Comparison of ENCODE assay signal across 16 mouse cellular contexts in genomic region chr1:134782797-134783196, GRCm38 (mm10).
"Had no signal": no experiment of that assay in that cellular context is flagged by ENCODE, and none has a peak within 500 bp of the region (broad histone marks: within the 10 kb centered on the region; RNA-seq: fewer than 3 reads in every experiment).

No protein-coding gene starts in this region.

- H3K4me1 ChIP-seq: neural tube, embryonic 12.5 days had no signal

- H3K36me3 ChIP-seq: liver, embryonic 13.5 days; liver, embryonic 15.5 days; lung, embryonic 15.5 days; midbrain, embryonic 13.5 days; midbrain, embryonic 15.5 days; neural tube, embryonic 12.5 days had no signal

- ATAC-seq: liver, postnatal 0 days; lung, postnatal 0 days; midbrain, embryonic 13.5 days; midbrain, embryonic 15.5 days had no signal

- H3K9me3 ChIP-seq: liver, embryonic 13.5 days; liver, embryonic 15.5 days; lung, embryonic 15.5 days; midbrain, embryonic 13.5 days; midbrain, embryonic 15.5 days; neural tube, embryonic 12.5 days had no signal

- DNase-seq: liver, embryonic 13.5 days; liver, postnatal 0 days; lung, adult 2 months; lung, postnatal 14 days; lung, postnatal 36 days; right cerebral cortex, postnatal 14 days; spleen, adult 18-20 months; thymus, adult 18-20 months; thymus, postnatal 14 days; thymus, postnatal 36 days had no signal

- H3K4me3 ChIP-seq: liver, embryonic 13.5 days; liver, embryonic 15.5 days; lung, embryonic 15.5 days; midbrain, embryonic 13.5 days; midbrain, embryonic 15.5 days; neural tube, embryonic 12.5 days had no signal

- H3K27me3 ChIP-seq: liver, embryonic 13.5 days; liver, embryonic 15.5 days; lung, embryonic 15.5 days; midbrain, embryonic 13.5 days; midbrain, embryonic 15.5 days; neural tube, embryonic 12.5 days had no signal
